Mouse (Mus musculus) embryo, embryonic 9.5 days (tissue): Measurements from ENCODE around the gene H2afy.
"Not testable (repeated sequence)": the region's sequence is repeated elsewhere in the genome, so short reads cannot be mapped to it uniquely, and the experiment has no call there.

ENCODE experiments used
- DNase-seq: peaks from one replicate; pipeline ENCODE4 v3.0.0-alpha.2; 2017; ENCODE audit errors: extremely low spot score

The H2afy gene

GRCm38 (mm10) chr13:56071586-56072267 lies 64.4 kb downstream of the H2afy start:
- no peak for DNase-seq

- no peak for DNase-seq
These were observed 66.5 kb downstream of the H2afy start for GRCm38 (mm10) chr13:56069643-56070042.

- DNase-seq = no peak
These were observed 67.6 kb downstream of the H2afy start for GRCm38 (mm10) chr13:56068517-56068916.

- DNase-seq = no peak
These were observed 69.3 kb downstream of the H2afy start for GRCm38 (mm10) chr13:56066904-56067303.

GRCm38 (mm10) chr13:56066152-56066551 lies 70.0 kb downstream of the H2afy start:
- no peak for DNase-seq

- no peak for DNase-seq
These were observed 78.4 kb downstream of the H2afy start for GRCm38 (mm10) chr13:56057761-56058160.

- no peak for DNase-seq
These were observed 80.4 kb downstream of the H2afy start for GRCm38 (mm10) chr13:56055720-56056119.

GRCm38 (mm10) chr13:56054089-56054488 lies 82.1 kb downstream of the H2afy start:
- DNase-seq = no peak

- DNase-seq = peak; percentile 66
These were observed 83.4 kb downstream of the H2afy start for GRCm38 (mm10) chr13:56052781-56053180.

- no peak for DNase-seq
These were observed 85.9 kb downstream of the H2afy start for GRCm38 (mm10) chr13:56050246-56050645.

GRCm38 (mm10) chr13:56042221-56042620 lies 93.9 kb downstream of the H2afy start:
- DNase-seq = no peak

GRCm38 (mm10) chr13:56040621-56041020 lies 95.5 kb downstream of the H2afy start:
- DNase-seq = no peak

- no peak for DNase-seq
These were observed 96.4 kb downstream of the H2afy start for GRCm38 (mm10) chr13:56039610-56040371.

- no peak for DNase-seq
These were observed 107.2 kb downstream of the H2afy start for GRCm38 (mm10) chr13:56029006-56029405.

GRCm38 (mm10) chr13:56027996-56028395 lies 108.2 kb downstream of the H2afy start:
- not testable (repeated sequence) for DNase-seq

GRCm38 (mm10) chr13:56026623-56027022 lies 109.5 kb downstream of the H2afy start:
- DNase-seq = no peak

- DNase-seq = no peak
These were observed 110.1 kb downstream of the H2afy start for GRCm38 (mm10) chr13:56026026-56026425.

GRCm38 (mm10) chr13:56025027-56025410 lies 111.1 kb downstream of the H2afy start:
- DNase-seq = no peak

- no peak for DNase-seq
These were observed 111.6 kb downstream of the H2afy start for GRCm38 (mm10) chr13:56024410-56025026.
